Mouse (Mus musculus): ENCODE results near the gene Hspa4l. TPM values are rescaled to one million over a fixed set of nuclear protein-coding genes. Genes with fewer than 3 reads are reported as not detected.
"Not testable (repeated sequence)": the region's sequence is repeated elsewhere in the genome, so short reads cannot be mapped to it uniquely, and the experiment has no call there.

Hspa4l gene
- polyA plus RNA-seq, 1 experiment, result 36.8 TPM

DNA sequence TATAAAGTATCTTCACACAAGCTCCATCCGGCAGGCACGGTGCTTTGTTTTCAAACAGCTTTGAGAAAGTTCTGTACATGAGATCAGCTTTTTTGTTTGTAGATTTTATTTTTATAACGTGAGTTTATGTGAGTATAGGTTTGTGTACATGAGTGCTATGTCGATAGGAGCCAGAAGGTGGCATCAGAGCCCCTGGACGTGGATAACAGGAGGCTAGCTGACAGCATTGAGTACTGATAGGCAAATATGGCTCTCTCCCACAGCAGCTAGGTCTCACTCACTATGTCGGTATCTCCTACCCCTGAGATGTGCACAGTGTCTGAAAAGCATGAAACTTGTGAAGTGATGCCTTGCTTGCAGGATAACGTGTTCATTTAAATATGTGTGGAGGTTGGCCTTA is 54.2 kb downstream of the Hspa4l start:
- no peaks in the 10 kb centered on the region for H3K4me1 ChIP-seq (ENCODE audit: control insufficient read depth, insufficient read depth, insufficient read length, low read length)
- H3K27ac ChIP-seq (replicated peaks; ENCODE audit: low read depth, low read length), result no peak overlapping the region
- H3K4me3 ChIP-seq (ENCODE audit: insufficient read depth, low read depth, low read length), result no peak overlapping the region

DNA sequence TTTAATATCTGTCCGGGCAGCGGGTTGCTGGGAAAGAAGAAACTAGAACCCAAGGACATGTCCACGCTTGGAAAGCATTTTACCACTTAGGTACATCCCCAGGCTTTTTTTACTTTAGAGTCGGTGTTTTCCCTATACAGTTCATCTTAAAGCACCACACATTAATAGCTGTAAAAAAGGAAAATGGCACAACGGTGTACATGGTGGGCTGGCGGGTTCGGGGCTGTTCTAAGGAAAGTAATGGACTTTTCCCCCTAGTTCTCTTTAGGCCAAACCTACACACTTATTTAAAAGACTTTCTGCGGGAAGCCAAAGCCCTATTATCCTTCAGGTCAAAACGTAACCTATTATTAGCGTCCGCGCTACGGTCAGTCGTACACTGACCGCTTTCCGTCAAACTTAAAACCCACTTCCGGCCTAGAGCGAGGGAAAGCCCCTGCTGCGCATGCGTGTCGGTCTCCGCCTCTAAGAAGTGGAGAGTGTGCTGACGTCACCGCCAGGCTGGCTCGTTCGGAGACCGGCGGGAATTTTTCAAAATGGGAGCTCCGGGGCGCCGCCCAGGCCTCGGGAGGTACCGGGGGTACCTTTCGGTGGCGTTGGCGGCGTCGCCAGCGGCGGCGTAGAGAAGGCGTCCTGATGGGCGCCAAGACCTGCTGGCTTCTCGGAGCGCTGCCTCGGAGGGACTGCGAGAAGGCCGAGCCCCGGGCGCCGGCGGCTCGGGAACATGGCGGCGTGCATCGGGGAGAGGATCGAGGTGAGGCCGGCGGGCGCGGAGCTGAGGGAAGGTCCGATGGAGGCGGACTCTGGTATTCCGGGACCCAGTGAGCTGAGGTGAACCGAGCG is 55.5 kb downstream of the Hspa4l start, which contains the start of gene Plk4:
Gene Plk4 (plus strand): TSS at position 490 of the 843 bp plus-strand sequence.
- Histone ChIP-seq H3K4me1 (ENCODE audit: control insufficient read depth, insufficient read depth, insufficient read length, low read length) (no peaks in the 10 kb centered on the region), H3K4me3 (ENCODE audit: insufficient read depth, low read depth, low read length) (peak within 1 kb of the TSS; percentile 86), H3K27ac (replicated peaks; ENCODE audit: low read depth, low read length) (peak within 1 kb of the TSS; percentile 70)

DNA sequence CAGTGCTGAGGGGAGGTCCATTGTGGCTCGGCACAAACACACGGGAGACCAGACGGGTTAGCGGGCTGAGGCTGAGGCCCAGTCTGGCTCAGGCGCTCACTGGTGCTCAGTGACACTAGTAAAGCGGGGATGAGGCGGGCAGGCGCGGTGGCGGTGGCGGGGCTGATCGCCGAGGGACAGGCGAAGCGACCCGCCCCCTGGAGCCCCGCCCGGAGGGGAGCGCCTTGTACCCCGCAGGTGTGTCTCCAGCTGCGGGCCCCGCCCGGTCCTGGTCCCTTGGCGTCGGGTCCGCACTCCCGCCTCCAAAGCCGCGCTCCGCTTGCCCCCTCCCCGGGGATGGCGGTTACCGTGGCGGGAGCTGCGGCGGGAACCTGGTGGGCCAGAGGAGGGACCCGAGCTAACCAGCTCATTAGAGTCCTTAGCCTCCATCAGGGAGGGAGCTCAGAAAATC is 56.1 kb downstream of the Hspa4l start:
- H3K4me3 ChIP-seq (ENCODE audit: insufficient read depth, low read depth, low read length), result peak overlapping the region; percentile 86
- no peaks in the 10 kb centered on the region for H3K4me1 ChIP-seq (ENCODE audit: control insufficient read depth, insufficient read depth, insufficient read length, low read length)
- no peak overlapping the region for H3K27ac ChIP-seq (replicated peaks; ENCODE audit: low read depth, low read length)

DNA sequence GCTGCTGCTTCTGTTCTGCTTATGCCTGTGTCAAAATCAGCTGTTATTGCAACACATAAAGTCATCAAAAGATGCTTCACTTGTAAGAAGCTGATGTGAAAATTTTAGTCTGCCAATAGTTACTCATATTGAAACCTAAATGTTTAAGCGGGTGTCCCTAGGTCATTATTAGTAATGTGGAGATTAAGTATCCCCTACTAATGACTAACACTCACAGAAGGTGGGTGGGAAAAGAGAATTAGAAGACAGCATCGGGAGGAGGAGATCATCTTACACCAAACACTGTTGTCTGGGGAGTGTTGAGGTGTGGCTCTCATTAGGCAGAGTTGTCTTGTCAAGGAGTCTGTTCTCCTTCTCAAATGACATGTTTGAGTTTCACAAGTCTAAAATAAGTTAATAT is 62.6 kb downstream of the Hspa4l start:
- no peak overlapping the region for H3K4me3 ChIP-seq (ENCODE audit: insufficient read depth, low read depth, low read length)
- H3K27ac ChIP-seq (replicated peaks; ENCODE audit: low read depth, low read length), result no peak overlapping the region

DNA sequence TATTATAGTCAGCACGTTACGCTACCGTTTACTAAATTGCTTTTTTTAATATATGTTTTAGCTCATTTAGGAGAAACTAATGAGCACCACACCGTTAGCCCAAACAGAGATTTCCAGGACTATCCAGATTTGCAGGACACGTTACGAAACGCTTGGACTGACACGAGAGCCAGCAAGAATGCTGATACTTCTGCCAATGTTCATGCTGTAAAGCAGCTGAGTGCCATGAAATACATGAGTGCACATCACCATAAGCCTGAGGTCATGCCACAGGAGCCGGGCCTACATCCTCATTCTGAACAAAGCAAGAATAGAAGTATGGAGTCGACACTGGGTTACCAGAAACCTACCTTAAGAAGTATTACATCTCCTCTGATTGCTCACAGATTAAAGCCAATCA is 64.4 kb downstream of the Hspa4l start:
- no peaks in the 10 kb centered on the region for H3K4me1 ChIP-seq (ENCODE audit: control insufficient read depth, insufficient read depth, insufficient read length, low read length)

More for the DNA sequence above, 62.6 kb downstream of the Hspa4l start:
- no peaks in the 10 kb centered on the region for H3K4me1 ChIP-seq (ENCODE audit: control insufficient read depth, insufficient read depth, insufficient read length, low read length)

DNA sequence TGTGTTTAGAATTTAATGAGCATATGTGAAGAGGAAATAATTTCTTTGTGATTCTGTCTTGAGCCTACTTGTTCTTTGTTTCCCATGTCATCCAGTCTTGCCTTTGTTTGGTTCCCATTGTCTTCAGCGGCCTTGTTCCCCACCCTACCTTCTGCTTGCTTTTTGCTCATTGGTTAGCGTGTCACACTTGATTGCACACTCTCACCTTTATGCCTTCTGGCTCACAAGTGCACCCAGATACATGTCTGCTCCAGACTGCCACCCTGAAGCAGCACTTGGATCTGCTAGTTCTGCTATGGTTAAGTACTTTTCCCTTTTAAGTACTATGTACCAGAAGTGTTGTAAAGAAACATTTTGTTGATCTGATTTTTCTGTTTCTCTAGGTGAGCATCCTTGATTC is 65.6 kb downstream of the Hspa4l start:
- Histone ChIP-seq H3K4me3 (ENCODE audit: insufficient read depth, low read depth, low read length) (no peak overlapping the region), H3K4me1 (ENCODE audit: control insufficient read depth, insufficient read depth, insufficient read length, low read length) (no peaks in the 10 kb centered on the region)

More for the DNA sequence above, 64.4 kb downstream of the Hspa4l start:
- no peak overlapping the region for H3K27ac ChIP-seq (replicated peaks; ENCODE audit: low read depth, low read length)
- no peak overlapping the region for H3K4me3 ChIP-seq (ENCODE audit: insufficient read depth, low read depth, low read length)

DNA sequence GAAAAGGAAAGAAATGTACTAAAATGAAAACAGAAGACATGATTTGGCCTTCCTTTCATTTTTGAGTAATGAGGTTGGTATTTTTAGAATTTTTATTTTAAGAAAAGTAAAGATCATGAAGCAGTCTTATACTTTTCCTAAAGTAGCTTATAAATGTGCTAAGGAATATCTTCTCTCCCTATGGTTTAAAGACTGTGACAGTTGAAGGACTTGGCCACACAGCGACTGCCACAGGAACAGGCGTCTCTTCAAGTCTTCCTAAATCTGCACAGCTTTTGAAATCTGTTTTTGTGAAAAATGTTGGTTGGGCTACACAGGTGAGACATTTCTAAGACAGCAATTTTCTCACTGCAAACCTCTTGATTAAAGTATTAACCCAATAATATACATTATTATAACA is 69.0 kb downstream of the Hspa4l start:
- Histone ChIP-seq H3K27ac (replicated peaks; ENCODE audit: low read depth, low read length) (no peak overlapping the region), H3K4me3 (ENCODE audit: insufficient read depth, low read depth, low read length) (no peak overlapping the region), H3K4me1 (ENCODE audit: control insufficient read depth, insufficient read depth, insufficient read length, low read length) (no peaks in the 10 kb centered on the region)

More for the DNA sequence above, 65.6 kb downstream of the Hspa4l start:
- no peak overlapping the region for H3K27ac ChIP-seq (replicated peaks; ENCODE audit: low read depth, low read length)

DNA sequence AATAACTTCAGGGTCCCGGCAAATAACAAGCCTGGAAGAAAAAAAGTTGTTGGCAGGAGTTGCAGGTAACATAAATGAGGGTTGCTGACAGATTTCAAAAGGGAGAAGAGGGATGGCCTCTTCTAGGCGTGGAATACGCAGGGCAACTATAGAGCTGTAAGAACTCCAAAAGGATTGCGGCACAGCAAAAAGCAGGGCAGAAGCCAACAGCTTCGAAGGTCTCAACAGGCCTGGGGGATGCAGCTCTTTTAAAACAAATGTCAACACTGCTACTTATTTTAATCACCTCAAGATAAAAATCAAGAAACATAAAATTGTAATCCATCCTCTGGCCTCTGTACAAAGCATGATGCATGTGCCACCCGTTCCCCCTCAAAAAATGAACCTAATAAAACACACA is 101.2 kb downstream of the Hspa4l start:
- Histone ChIP-seq H3K4me3 (ENCODE audit: insufficient read depth, low read depth, low read length) (peak overlapping the region; percentile 21), H3K27ac (replicated peaks; ENCODE audit: low read depth, low read length) (peak overlapping the region; percentile 17; the same call in 1 of the 2 replicates)
- H3K4me1 ChIP-seq (ENCODE audit: control insufficient read depth, insufficient read depth, insufficient read length, low read length), result not testable (repeated sequence)

Other genes starting within 250 kb of the Hspa4l start
- 0.71 and 1.0 TPM in 2 replicates for gene Intu, start 213.2 kb upstream of the Hspa4l start, polyA plus RNA-seq (2012; ENCODE audit: insufficient read depth, insufficient read length, missing spikeins)
- gene Slc25a31, start 35.6 kb upstream of the Hspa4l start, polyA plus RNA-seq (2012; ENCODE audit: insufficient read depth, insufficient read length, missing spikeins), result 0.48 TPM in 1 of 2 replicates, not detected in the other
- 3.6 and 6.6 TPM in 2 replicates for gene Plk4, start 55.5 kb downstream of the Hspa4l start, polyA plus RNA-seq (2012; ENCODE audit: insufficient read depth, insufficient read length, missing spikeins)
- 18.8 and 19.8 TPM in 2 replicates for gene Mfsd8, start 102.4 kb downstream of the Hspa4l start, polyA plus RNA-seq (2012; ENCODE audit: insufficient read depth, insufficient read length, missing spikeins)
- gene Abhd18, start 102.5 kb downstream of the Hspa4l start, polyA plus RNA-seq (2012; ENCODE audit: insufficient read depth, insufficient read length, missing spikeins), result 3.8 and 5.0 TPM in 2 replicates
- not detected in 2 replicates for gene 1700034I23Rik, start 158.0 kb downstream of the Hspa4l start, polyA plus RNA-seq (2012; ENCODE audit: insufficient read depth, insufficient read length, missing spikeins)
- gene Larp1b, start 205.3 kb downstream of the Hspa4l start, polyA plus RNA-seq (2012; ENCODE audit: insufficient read depth, insufficient read length, missing spikeins), result 44.0 and 45.0 TPM in 2 replicates